Mouse (Mus musculus): ENCODE measurements around the gene Atp8b3. TPM values are rescaled to one million over a fixed set of nuclear protein-coding genes. Genes with fewer than 3 reads are reported as not detected.
A peak's percentile ranks its signal among the peaks of the same experiment; 100 is the strongest.

The Atp8b3 gene
- total RNA-seq, 4 experiments from 2014 or later = 0.08 to 0.21 (median 0.18) TPM; not detected in 1

GRCm38 (mm10) chr10:80523299-80523698 lies 15.6 kb downstream of the Atp8b3 start:
- no peak for DNase-seq (ENCODE audit: low spot score in 2 of 2)

GRCm38 (mm10) chr10:80519287-80519686 lies 19.6 kb downstream of the Atp8b3 start:
- no peak for DNase-seq (ENCODE audit: low spot score in 2 of 2)

GRCm38 (mm10) chr10:80513739-80514138 lies 25.2 kb downstream of the Atp8b3 start:
- DNase-seq (ENCODE audit: low spot score in 2 of 2) = no peak

- DNase-seq (ENCODE audit: low spot score in 2 of 2) = no peak
Observed at GRCm38 (mm10) chr10:80510273-80510660, 28.7 kb downstream of the Atp8b3 start.

GRCm38 (mm10) chr10:80509412-80510272 lies 29.3 kb downstream of the Atp8b3 start:
- peak; percentile 35 to 51 for DNase-seq (ENCODE audit: low spot score in 2 of 2)

GRCm38 (mm10) chr10:80506222-80506621 lies 32.7 kb downstream of the Atp8b3 start:
- DNase-seq (ENCODE audit: low spot score in 2 of 2) = peak in 1 of 2 experiments; percentile 46

- no peak for DNase-seq (ENCODE audit: low spot score in 2 of 2)
Observed at GRCm38 (mm10) chr10:80504724-80505123, 34.2 kb downstream of the Atp8b3 start.

GRCm38 (mm10) chr10:80503599-80504220 lies 35.2 kb downstream of the Atp8b3 start:
- DNase-seq (ENCODE audit: low spot score in 2 of 2) = no peak

- DNase-seq (ENCODE audit: low spot score in 2 of 2) = no peak
Observed at GRCm38 (mm10) chr10:80502819-80503314, 36.1 kb downstream of the Atp8b3 start.

GRCm38 (mm10) chr10:80502291-80502690 lies 36.6 kb downstream of the Atp8b3 start:
- no peak for DNase-seq (ENCODE audit: low spot score in 2 of 2)

- DNase-seq (ENCODE audit: low spot score in 2 of 2) = no peak
Observed at GRCm38 (mm10) chr10:80496421-80496820, 42.5 kb downstream of the Atp8b3 start.

GRCm38 (mm10) chr10:80495901-80496300 lies 43.0 kb downstream of the Atp8b3 start:
- no peak for DNase-seq (ENCODE audit: low spot score in 2 of 2)

GRCm38 (mm10) chr10:80494732-80495131 lies 44.2 kb downstream of the Atp8b3 start, which contains the start of gene Onecut3:
TSS of gene Onecut3 (plus strand) at chr10:80494835.
- no peak for DNase-seq (ENCODE audit: low spot score in 2 of 2)

- DNase-seq (ENCODE audit: low spot score in 2 of 2) = no peak
Observed at GRCm38 (mm10) chr10:80490051-80490450, 48.9 kb downstream of the Atp8b3 start.

GRCm38 (mm10) chr10:80486862-80487379 lies 52.0 kb downstream of the Atp8b3 start:
- no peak for DNase-seq (ENCODE audit: low spot score in 2 of 2)

- no peak for DNase-seq (ENCODE audit: low spot score in 2 of 2)
Observed at GRCm38 (mm10) chr10:80481002-80481401, 57.9 kb downstream of the Atp8b3 start.

- DNase-seq (ENCODE audit: low spot score in 2 of 2) = no peak
Observed at GRCm38 (mm10) chr10:80478531-80478930, 60.4 kb downstream of the Atp8b3 start.

- peak; percentile 75 to 83 for DNase-seq (ENCODE audit: low spot score in 2 of 2)
Observed at GRCm38 (mm10) chr10:80475290-80475959, 63.5 kb downstream of the Atp8b3 start.
